Mouse (Mus musculus) ZHBTc4 (cell line): ENCODE data around the gene Magi1.
A peak's percentile ranks its signal among the peaks of the same experiment; 100 is the strongest.

Source experiments
- DNase-seq: peaks from one replicate; pipeline ENCODE4 v3.0.0-alpha.2; 2011; ENCODE audit warnings: low read depth, low spot score

Gene Magi1

GRCm38 (mm10) chr6:93733800-93734199 is 549.9 kb downstream of the Magi1 start:
- DNase-seq, result no peak

- DNase-seq, result no peak
Measured at GRCm38 (mm10) chr6:93729702-93730101, 554.0 kb downstream of the Magi1 start.

- no peak for DNase-seq
Measured at GRCm38 (mm10) chr6:93728791-93729190, 554.9 kb downstream of the Magi1 start.

- no peak for DNase-seq
Measured at GRCm38 (mm10) chr6:93727630-93728178, 556.0 kb downstream of the Magi1 start.

GRCm38 (mm10) chr6:93726829-93727455 is 556.8 kb downstream of the Magi1 start:
- DNase-seq, result peak; percentile 46

GRCm38 (mm10) chr6:93726121-93726520 is 557.6 kb downstream of the Magi1 start:
- DNase-seq, result no peak

GRCm38 (mm10) chr6:93724749-93725148 is 559.0 kb downstream of the Magi1 start:
- DNase-seq, result peak; percentile 37

- no peak for DNase-seq
Measured at GRCm38 (mm10) chr6:93723226-93723625, 560.5 kb downstream of the Magi1 start.

- DNase-seq, result no peak
Measured at GRCm38 (mm10) chr6:93719532-93719931, 564.2 kb downstream of the Magi1 start.

- no peak for DNase-seq
Measured at GRCm38 (mm10) chr6:93718385-93718784, 565.3 kb downstream of the Magi1 start.

- no peak for DNase-seq
Measured at GRCm38 (mm10) chr6:93717826-93718375, 565.8 kb downstream of the Magi1 start.

GRCm38 (mm10) chr6:93716686-93717625 is 566.8 kb downstream of the Magi1 start:
- peak; percentile 64 for DNase-seq

GRCm38 (mm10) chr6:93715181-93716180 is 568.2 kb downstream of the Magi1 start:
- DNase-seq, result no peak

- peak; percentile 25 for DNase-seq
Measured at GRCm38 (mm10) chr6:93704350-93704749, 579.4 kb downstream of the Magi1 start.

- no peak for DNase-seq
Measured at GRCm38 (mm10) chr6:93699436-93699835, 584.3 kb downstream of the Magi1 start.

- no peak for DNase-seq
Measured at GRCm38 (mm10) chr6:93697956-93698355, 585.8 kb downstream of the Magi1 start.

GRCm38 (mm10) chr6:93678766-93679165 is 605.0 kb downstream of the Magi1 start:
- peak; percentile 59 for DNase-seq

- DNase-seq, result no peak
Measured at GRCm38 (mm10) chr6:93666731-93667130, 617.0 kb downstream of the Magi1 start.

GRCm38 (mm10) chr6:93665056-93665805 is 618.5 kb downstream of the Magi1 start:
- peak; percentile 69 for DNase-seq

GRCm38 (mm10) chr6:93661139-93661538 is 622.6 kb downstream of the Magi1 start:
- no peak for DNase-seq
